Mouse (Mus musculus) intestine, embryonic 15.5 days (tissue): ENCODE measurements at regions not wholly inside any gene's neighbourhood (a gene's known extent, or its start where the extent isn't known, plus 50 kb on each side); places are given as distances from the start of the nearest gene placed in this dataset.

ENCODE experiments used
- ATAC-seq: fragments of 200-750 bp; cut with Nextera tagmentation; 2 replicates; pipeline ENCODE4 v1.8.0; 2017; ENCODE audit warnings: moderate TSS enrichment, moderate library complexity
- H3K27ac ChIP-seq: fragments of 300-500 bp; sonication (generic); 2 replicates; pipeline ENCODE4 v1.5.1; 2015; ENCODE audit warnings: mild to moderate bottlenecking, inconsistent platforms
- H3K27me3 ChIP-seq: fragments of 300-500 bp; sonication (generic); replicated peaks from 2 replicates; pipeline ENCODE4 v1.6.1; 2015; ENCODE audit warnings: inconsistent platforms
- H3K36me3 ChIP-seq: fragments of 300-500 bp; sonication (generic); 2 replicates; pipeline ENCODE4 v1.6.1; 2015; ENCODE audit warnings: inconsistent platforms
- H3K4me1 ChIP-seq: fragments of 300-500 bp; sonication (generic); replicated peaks from 2 replicates; pipeline ENCODE4 v1.6.1; 2015; ENCODE audit warnings: inconsistent platforms
- H3K4me2 ChIP-seq: fragments of 300-500 bp; sonication (generic); replicated peaks from 2 replicates; pipeline ENCODE4 v1.6.1; 2015; ENCODE audit warnings: mild to moderate bottlenecking, inconsistent platforms
- H3K4me3 ChIP-seq: fragments of 300-500 bp; sonication (generic); replicated peaks from 2 replicates; pipeline ENCODE4 v1.5.1; 2015; ENCODE audit warnings: inconsistent platforms
- H3K9ac ChIP-seq: fragments of 300-500 bp; sonication (generic); 2 replicates; pipeline ENCODE4 v1.6.1; 2015; ENCODE audit warnings: inconsistent platforms
- H3K9me3 ChIP-seq: fragments of 300-500 bp; sonication (generic); 2 replicates; pipeline ENCODE4 v1.6.1; 2016; ENCODE audit warnings: inconsistent platforms
- WGBS: fragments of 180-500 bp; shearing (Covaris S2); methylation state at CpG from one replicate; pipeline ENCODE4 v1.1.7; 2015; 5-methylcytosine and 5-hydroxymethylcytosine counted together

DNA sequence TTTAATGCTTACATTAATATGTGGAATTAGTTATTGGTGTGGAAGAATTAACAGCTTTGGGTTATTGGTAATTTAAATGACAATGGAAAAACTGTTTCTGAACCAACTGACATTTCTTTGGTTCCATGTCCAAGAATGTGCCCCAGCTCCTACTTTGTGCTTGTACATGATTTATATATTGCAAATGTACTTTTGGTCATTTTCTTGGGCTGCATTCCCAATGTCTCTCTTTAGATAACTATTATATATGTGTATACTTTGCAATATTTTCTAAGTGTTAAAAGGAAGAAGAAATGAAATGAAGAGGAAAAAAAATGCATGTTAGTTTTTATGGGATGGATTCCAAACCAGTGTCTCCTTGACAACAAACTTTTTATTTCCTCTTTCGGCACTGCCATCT, 297.4 kb downstream of the Kcnj2 start:
- Histone ChIP-seq H3K9me3 (no peaks in the 10 kb centered on the region), H3K9ac (no peak overlapping the region), H3K36me3 (no peaks in the 10 kb centered on the region), H3K4me1 (no peaks in the 10 kb centered on the region), H3K4me3 (no peak overlapping the region), H3K4me2 (no peak overlapping the region), H3K27me3 (no peaks in the 10 kb centered on the region), H3K27ac (no peak overlapping the region)
- ATAC-seq = no peak
- WGBS = 95% methylated on average over 1 of the region's 1 CpGs

DNA sequence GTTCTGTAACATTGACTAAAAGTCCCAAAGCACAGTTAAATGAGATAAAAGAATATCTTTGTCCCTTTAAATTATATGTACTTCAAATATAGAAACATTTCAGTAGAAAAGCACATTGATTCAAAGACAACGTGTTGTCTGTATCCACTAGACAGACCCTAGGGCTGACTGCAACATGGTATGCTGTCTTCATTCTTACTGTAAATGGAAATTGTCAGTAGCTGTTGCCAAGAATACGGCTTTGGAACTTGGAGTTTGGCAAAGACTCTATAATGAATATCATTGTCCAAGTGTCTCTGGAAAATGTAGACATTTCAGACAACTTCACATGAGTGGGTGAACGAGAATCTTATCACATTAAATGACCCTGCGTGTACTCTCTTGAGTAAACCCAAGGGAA, 311.2 kb downstream of the Kcnj2 start:
- no peaks in the 10 kb centered on the region for H3K27me3 ChIP-seq
- no peak overlapping the region for H3K9ac ChIP-seq
- no peak overlapping the region for H3K4me3 ChIP-seq
- no peak for ATAC-seq
- H3K27ac ChIP-seq = no peak overlapping the region
- no peak overlapping the region for H3K4me2 ChIP-seq
- H3K4me1 ChIP-seq = no peaks in the 10 kb centered on the region
- no peaks in the 10 kb centered on the region for H3K9me3 ChIP-seq
- WGBS = 57% methylated on average over 4 of the region's 4 CpGs
- H3K36me3 ChIP-seq = no peaks in the 10 kb centered on the region

DNA sequence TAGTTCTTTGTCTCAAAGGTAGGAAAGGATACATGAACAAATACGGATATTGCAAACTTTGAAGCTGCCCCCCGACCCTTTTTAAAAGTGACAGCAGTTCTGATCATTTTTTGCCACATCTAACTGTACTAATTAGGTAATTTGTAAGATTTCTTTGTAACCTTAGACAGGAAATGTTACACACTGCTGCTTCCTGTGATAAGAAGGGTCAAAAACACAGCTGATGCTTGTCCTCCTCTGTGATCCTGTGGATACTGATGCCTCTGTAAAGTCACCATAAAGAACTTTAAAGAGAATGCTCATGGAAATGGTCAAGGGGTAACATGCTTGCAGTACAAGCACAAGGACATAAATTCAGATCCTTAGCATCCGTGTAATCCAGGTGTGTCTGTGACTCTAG, 313.9 kb downstream of the Kcnj2 start:
- H3K27me3 ChIP-seq = no peaks in the 10 kb centered on the region
- H3K4me1 ChIP-seq = no peaks in the 10 kb centered on the region
- no peak overlapping the region for H3K4me2 ChIP-seq
- no peak overlapping the region for H3K9ac ChIP-seq
- no peak overlapping the region for H3K4me3 ChIP-seq
- no peaks in the 10 kb centered on the region for H3K36me3 ChIP-seq
- H3K27ac ChIP-seq = no peak overlapping the region
- WGBS = 72% methylated on average over 3 of the region's 3 CpGs
- no peaks in the 10 kb centered on the region for H3K9me3 ChIP-seq
- no peak for ATAC-seq

DNA sequence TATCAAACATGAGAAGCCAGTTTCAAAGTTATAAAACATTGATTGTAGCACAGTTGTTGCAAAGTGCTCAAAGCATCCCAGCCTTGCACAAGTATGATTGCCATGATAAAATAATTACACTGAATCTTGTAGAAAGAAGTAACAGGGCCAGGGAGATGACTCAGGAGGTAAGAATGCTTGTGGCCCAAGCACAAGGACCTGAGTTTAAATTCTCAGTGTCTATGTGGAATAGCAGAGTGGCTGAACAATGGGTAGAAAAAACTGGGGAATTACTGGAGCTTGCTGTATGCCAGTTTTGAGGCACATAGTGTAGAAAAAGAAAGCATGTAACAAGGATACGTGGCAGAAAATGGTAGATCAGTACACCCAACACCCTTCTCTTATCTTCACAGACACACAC, 332.7 kb downstream of the Kcnj2 start:
- no peak overlapping the region for H3K27ac ChIP-seq
- H3K4me2 ChIP-seq = no peak overlapping the region
- no peak overlapping the region for H3K9ac ChIP-seq
- H3K36me3 ChIP-seq = no peaks in the 10 kb centered on the region
- H3K9me3 ChIP-seq = no peaks in the 10 kb centered on the region
- no peaks in the 10 kb centered on the region for H3K27me3 ChIP-seq
- WGBS = 83% methylated on average over 1 of the region's 1 CpGs
- H3K4me3 ChIP-seq = no peak overlapping the region
- no peaks in the 10 kb centered on the region for H3K4me1 ChIP-seq
- no peak for ATAC-seq

DNA sequence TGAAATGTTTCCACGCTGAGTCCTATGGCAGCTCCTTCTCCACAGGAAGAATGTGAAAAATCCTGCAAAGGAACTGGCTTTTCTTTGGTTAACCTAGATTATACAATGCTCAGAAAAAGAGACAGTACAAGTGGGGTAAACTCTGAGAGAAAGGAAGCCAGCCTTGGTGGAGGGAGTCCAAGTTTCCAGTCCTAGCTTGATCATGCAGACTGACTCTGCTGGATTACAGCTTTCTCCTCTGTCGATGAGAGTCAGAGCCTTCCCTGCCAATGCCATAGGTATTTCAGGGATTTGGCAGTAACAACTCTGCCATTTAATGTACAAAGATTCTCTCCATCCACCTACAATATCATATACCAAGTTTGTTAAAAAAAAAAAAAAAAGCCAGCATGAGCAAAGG, 343.3 kb downstream of the Kcnj2 start:
- H3K9ac ChIP-seq = no peak overlapping the region
- no peaks in the 10 kb centered on the region for H3K27me3 ChIP-seq
- H3K4me1 ChIP-seq = no peaks in the 10 kb centered on the region
- no peak overlapping the region for H3K4me2 ChIP-seq
- H3K27ac ChIP-seq = no peak overlapping the region
- 82% methylated on average over 2 of the region's 2 CpGs for WGBS
- no peaks in the 10 kb centered on the region for H3K9me3 ChIP-seq
- no peak overlapping the region for H3K4me3 ChIP-seq
- no peaks in the 10 kb centered on the region for H3K36me3 ChIP-seq
- no peak for ATAC-seq

DNA sequence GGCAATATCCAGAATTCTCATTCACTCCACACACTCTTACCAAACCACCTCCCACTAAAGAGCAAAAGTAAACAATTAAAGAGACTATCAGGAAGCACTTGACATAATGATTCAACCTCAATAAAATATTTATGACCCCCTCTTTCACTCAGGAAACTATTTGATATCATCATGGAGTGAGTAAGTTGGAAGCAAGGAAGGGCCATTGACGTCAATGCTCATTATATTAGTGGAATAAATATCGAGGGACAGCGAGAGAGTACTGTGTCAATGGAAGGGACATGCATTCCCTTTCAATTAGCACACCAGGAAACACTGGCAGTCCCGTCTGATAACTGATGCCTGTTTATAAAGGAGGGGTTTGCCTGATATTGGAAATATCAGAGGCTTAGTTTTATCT, 358.9 kb downstream of the Kcnj2 start:
- no peak for ATAC-seq
- no peaks in the 10 kb centered on the region for H3K36me3 ChIP-seq
- H3K9ac ChIP-seq = no peak overlapping the region
- H3K4me2 ChIP-seq = no peak overlapping the region
- no peaks in the 10 kb centered on the region for H3K27me3 ChIP-seq
- no peak overlapping the region for H3K27ac ChIP-seq
- H3K4me3 ChIP-seq = no peak overlapping the region
- no peaks in the 10 kb centered on the region for H3K9me3 ChIP-seq
- H3K4me1 ChIP-seq = no peaks in the 10 kb centered on the region
- WGBS = 73% methylated on average over 4 of the region's 4 CpGs

DNA sequence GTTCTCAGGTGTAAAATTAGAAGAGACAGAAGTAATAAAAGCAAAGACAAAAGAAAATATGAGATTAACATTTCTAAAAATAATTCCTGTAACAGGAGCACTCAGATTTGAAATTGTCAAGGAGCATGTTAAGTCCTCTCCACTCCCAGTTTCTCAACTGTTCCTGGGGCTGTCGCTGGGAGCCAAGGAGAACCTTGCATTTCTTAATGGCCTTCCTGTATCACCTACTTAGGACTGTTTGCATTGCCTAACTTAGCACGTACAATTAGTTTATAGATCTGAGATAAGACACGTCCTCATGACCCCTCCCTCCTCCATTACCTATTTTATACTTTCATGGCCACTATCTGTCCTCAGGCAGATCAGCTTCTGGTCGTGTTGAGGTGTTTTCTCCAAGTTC, 360.8 kb downstream of the Kcnj2 start:
- no peaks in the 10 kb centered on the region for H3K9me3 ChIP-seq
- no peak overlapping the region for H3K9ac ChIP-seq
- H3K4me3 ChIP-seq = no peak overlapping the region
- no peaks in the 10 kb centered on the region for H3K36me3 ChIP-seq
- no peak overlapping the region for H3K4me2 ChIP-seq
- 43% methylated on average over 4 of the region's 4 CpGs for WGBS
- H3K27me3 ChIP-seq = no peaks in the 10 kb centered on the region
- no peak overlapping the region for H3K27ac ChIP-seq
- H3K4me1 ChIP-seq = no peaks in the 10 kb centered on the region
- peak; percentile 86 for ATAC-seq

DNA sequence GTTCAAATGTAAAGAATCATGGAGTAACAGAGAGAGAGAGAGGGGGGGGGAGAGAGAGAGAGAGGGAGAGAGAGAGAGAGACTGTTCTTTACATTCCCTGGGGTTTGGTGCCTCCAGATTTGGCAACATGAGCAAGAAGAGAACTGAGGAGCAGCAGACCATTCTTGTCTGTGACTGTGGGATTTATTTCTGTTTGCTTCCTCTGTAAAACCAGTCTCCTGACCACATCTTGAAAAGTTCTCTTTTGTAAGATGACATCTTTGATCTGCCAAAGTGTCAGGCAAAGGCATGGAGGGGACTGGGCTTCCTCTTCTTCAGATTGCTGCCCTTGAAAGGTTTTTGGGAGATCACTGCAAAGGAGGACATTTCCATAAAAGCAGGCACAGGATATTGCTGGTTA, 376.3 kb downstream of the Kcnj2 start:
- H3K4me2 ChIP-seq = no peak overlapping the region
- H3K4me1 ChIP-seq = no peaks in the 10 kb centered on the region
- no peaks in the 10 kb centered on the region for H3K27me3 ChIP-seq
- no peaks in the 10 kb centered on the region for H3K36me3 ChIP-seq
- H3K9me3 ChIP-seq = no peaks in the 10 kb centered on the region
- ATAC-seq = no peak
- no peak overlapping the region for H3K4me3 ChIP-seq
- no peak overlapping the region for H3K27ac ChIP-seq
- no peak overlapping the region for H3K9ac ChIP-seq

DNA sequence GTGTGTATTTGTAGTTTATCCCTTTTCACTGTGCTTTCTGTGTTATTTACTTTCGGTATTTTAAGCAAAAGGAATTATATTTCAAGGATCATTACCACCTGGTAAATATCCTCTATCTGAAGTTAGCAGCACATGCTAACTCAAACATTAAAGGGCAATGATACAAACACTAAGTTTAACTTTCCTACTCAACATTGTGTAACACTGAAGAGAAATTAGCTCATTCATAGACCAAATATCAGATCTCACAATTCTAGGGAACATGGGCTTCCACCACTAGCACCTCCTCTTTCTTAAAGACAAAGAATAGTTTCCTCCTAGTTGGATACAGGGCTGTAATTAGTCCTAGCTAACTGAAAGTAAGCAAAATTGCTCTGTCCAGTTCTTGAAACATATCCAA, 377.4 kb downstream of the Kcnj2 start:
- Histone ChIP-seq H3K4me2 (no peak overlapping the region), H3K27me3 (no peaks in the 10 kb centered on the region), H3K4me3 (no peak overlapping the region), H3K36me3 (no peaks in the 10 kb centered on the region), H3K27ac (no peak overlapping the region), H3K9ac (no peak overlapping the region), H3K4me1 (no peaks in the 10 kb centered on the region), H3K9me3 (no peaks in the 10 kb centered on the region)
- no peak for ATAC-seq
- WGBS = 84% methylated on average over 1 of the region's 1 CpGs

DNA sequence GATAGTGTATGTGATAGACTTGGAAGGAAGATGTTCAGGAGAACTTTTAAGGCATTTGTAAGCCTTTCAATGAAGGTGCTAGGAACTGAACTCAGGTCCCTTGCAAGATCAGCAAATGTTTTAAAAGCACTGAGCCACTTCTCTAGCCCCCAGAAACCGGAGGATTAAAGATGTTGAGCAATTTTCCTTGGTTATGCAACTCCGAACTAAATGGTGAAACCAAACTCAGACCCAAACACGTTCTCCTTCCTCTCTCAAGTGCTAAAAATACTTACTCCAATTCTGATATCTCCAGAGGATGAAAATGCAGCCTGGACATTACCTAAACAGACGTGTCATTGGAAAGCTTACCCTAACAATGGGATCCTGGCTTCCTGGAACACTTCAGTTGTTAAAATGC, 378.8 kb downstream of the Kcnj2 start:
- Histone ChIP-seq H3K36me3 (no peaks in the 10 kb centered on the region), H3K27me3 (no peaks in the 10 kb centered on the region), H3K4me1 (no peaks in the 10 kb centered on the region), H3K4me2 (no peak overlapping the region), H3K4me3 (no peak overlapping the region), H3K9ac (no peak overlapping the region), H3K27ac (no peak overlapping the region), H3K9me3 (no peaks in the 10 kb centered on the region)
- no peak for ATAC-seq
- 75% methylated on average over 4 of the region's 4 CpGs for WGBS

DNA sequence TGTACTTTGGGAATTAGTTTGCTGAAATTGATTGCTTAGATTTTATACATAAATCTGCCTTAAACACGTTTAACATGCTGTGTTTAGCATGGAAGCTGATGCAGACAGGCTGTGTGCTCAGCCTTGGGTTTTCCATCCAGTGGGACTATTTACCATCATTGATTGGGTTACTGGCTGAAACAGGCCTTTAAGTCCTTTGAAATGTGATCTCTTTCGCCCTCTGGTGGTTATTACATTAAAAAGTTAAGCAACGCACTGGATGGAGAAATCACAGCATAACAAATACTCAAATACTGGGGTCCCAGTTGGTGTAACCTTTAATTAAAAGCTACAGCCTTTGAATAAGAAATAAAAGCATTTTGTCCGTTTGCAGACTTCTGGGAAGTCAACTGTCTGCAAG, 379.8 kb downstream of the Kcnj2 start:
- Histone ChIP-seq H3K4me2 (no peak overlapping the region), H3K27me3 (no peaks in the 10 kb centered on the region), H3K9ac (no peak overlapping the region), H3K4me1 (no peaks in the 10 kb centered on the region), H3K27ac (no peak overlapping the region), H3K9me3 (no peaks in the 10 kb centered on the region), H3K36me3 (no peaks in the 10 kb centered on the region), H3K4me3 (no peak overlapping the region)
- no peak for ATAC-seq
- 7% methylated on average over 4 of the region's 4 CpGs for WGBS

DNA sequence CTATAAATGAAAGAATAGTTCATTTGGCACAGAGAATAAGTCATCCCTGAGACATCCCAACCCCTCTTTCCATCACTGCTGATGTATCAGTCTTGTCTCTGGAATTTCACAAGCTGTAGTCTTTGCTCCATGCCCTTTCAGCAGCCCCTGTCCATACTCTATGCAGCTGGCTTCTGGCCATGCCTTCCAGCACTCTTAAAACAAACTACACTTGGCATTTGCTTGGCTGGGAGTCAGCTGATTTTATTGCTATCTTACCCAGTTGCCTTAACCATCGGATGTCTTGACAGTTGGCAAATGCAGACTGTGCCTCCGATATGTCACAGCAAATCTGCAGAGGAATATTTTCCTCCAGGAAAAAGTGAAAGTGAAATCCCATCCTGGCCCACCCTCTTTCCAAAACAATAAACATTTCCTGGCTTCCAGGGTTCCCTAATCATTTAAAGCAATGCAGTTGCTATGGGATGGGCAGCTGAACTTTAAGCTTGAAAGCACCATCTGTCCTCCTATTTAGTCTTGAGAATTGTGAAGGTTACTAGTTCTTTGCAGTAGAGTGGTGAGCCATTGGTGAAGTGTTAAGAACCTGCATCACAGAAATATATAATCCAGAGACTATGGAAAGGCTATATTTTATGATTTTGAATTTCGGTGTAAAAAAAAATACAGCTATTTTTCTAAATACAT, 385.0 kb downstream of the Kcnj2 start:
- no peaks in the 10 kb centered on the region for H3K36me3 ChIP-seq
- H3K4me1 ChIP-seq = no peaks in the 10 kb centered on the region
- no peak overlapping the region for H3K27ac ChIP-seq
- H3K4me3 ChIP-seq = no peak overlapping the region
- H3K9me3 ChIP-seq = no peaks in the 10 kb centered on the region
- ATAC-seq = no peak
- 72% methylated on average over 3 of the region's 3 CpGs for WGBS
- H3K27me3 ChIP-seq = no peaks in the 10 kb centered on the region
- H3K9ac ChIP-seq = no peak overlapping the region
- no peak overlapping the region for H3K4me2 ChIP-seq

DNA sequence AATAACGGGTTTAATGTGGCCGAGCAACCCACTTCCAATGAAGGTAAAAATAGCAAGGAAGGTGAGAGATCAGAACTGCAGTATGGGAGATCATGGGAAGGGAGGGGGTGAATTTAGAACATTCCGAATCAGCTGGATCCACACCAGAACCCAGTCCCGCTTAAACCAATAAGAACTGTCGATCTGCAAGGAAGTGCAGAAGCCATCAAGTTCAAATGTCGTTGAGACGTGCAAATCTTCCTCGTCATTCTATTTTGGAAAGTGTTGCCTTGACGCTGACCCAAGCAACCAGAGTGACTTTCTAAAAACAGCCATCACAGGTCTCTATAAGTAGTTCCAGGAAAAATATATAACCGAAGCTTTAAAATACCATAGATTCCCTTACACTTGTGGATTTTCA, 394.1 kb downstream of the Kcnj2 start:
- Histone ChIP-seq H3K4me3 (no peak overlapping the region), H3K27ac (no peak overlapping the region), H3K9me3 (no peaks in the 10 kb centered on the region), H3K36me3 (no peaks in the 10 kb centered on the region), H3K4me2 (no peak overlapping the region), H3K4me1 (no peaks in the 10 kb centered on the region), H3K9ac (no peak overlapping the region), H3K27me3 (no peaks in the 10 kb centered on the region)
- WGBS = 87% methylated on average over 10 of the region's 10 CpGs
- ATAC-seq = no peak
